Comparison of ENCODE assay signal across 8 mouse cellular contexts in genomic region chr2:74825730-74826430, GRCm38 (mm10). TPM values are rescaled to one million over a fixed set of nuclear protein-coding genes. Genes with fewer than 3 reads are reported as not detected.
DNase-seq lines count a peak whose midpoint lies in the region; ATAC-seq and TF ChIP-seq lines count a peak whose summit lies in the region.

TSS of gene Mtx2 (plus strand) at chr2:74825803.

- H3K4me3 ChIP-seq in C2C12 (ENCODE audit: insufficient read depth, poor library complexity, severe bottlenecking) = peak within 1 kb of the TSS; percentile 90
- H3K4me3 ChIP-seq in heart, embryonic 11.5 days (ENCODE audit: low read depth, low read length) = peak within 1 kb of the TSS; percentile 98
- H3K4me3 ChIP-seq in kidney, postnatal 0 days (replicated peaks; ENCODE audit: low read depth, low read length) = peak within 1 kb of the TSS; percentile 98
- peak within 1 kb of the TSS; percentile 93 for H3K4me3 ChIP-seq in liver, embryonic 13.5 days (replicated peaks)
- H3K4me3 ChIP-seq in stomach, embryonic 16.5 days (replicated peaks; ENCODE audit: low read length) = peak within 1 kb of the TSS; percentile 97

- H3K9me3 ChIP-seq in heart, embryonic 11.5 days (replicated peaks; ENCODE audit: control insufficient read depth, low read length) = no peaks in the 10 kb centered on the region
- H3K9me3 ChIP-seq in kidney, postnatal 0 days (replicated peaks; ENCODE audit: low read length) = no peaks in the 10 kb centered on the region
- no peaks in the 10 kb centered on the region for H3K9me3 ChIP-seq in liver, embryonic 13.5 days (replicated peaks)
- H3K9me3 ChIP-seq in stomach, embryonic 16.5 days (replicated peaks; ENCODE audit: control insufficient read depth, low read length) = no peaks in the 10 kb centered on the region

- H3K27ac ChIP-seq in heart, embryonic 11.5 days (ENCODE audit: low read depth, low read length) = peak within 1 kb of the TSS; percentile 97
- H3K27ac ChIP-seq in kidney, postnatal 0 days = peak within 1 kb of the TSS; percentile 96
- H3K27ac ChIP-seq in liver, embryonic 13.5 days = peak within 1 kb of the TSS; percentile 90
- peak within 1 kb of the TSS; percentile 93 for H3K27ac ChIP-seq in stomach, embryonic 16.5 days (ENCODE audit: low read length)

- peak within 1 kb of the TSS; percentile 99 for H3K9ac ChIP-seq in heart, embryonic 11.5 days (ENCODE audit: low read depth, low read length)
- peak within 1 kb of the TSS; percentile 97 for H3K9ac ChIP-seq in kidney, postnatal 0 days (ENCODE audit: low read depth, low read length)
- H3K9ac ChIP-seq in liver, embryonic 13.5 days = peak within 1 kb of the TSS; percentile 90
- peak within 1 kb of the TSS; percentile 94 for H3K9ac ChIP-seq in stomach, embryonic 16.5 days (ENCODE audit: low read length)

- peaks cover 4% of the 10 kb centered on the region for H3K36me3 ChIP-seq in C2C12 (ENCODE audit: control insufficient read depth, insufficient read depth)
- H3K36me3 ChIP-seq in heart, embryonic 11.5 days (ENCODE audit: control insufficient read depth, insufficient read depth, low read length) = no peaks in the 10 kb centered on the region
- H3K36me3 ChIP-seq in kidney, postnatal 0 days (ENCODE audit: insufficient read depth, low read length) = no peaks in the 10 kb centered on the region
- no peaks in the 10 kb centered on the region for H3K36me3 ChIP-seq in liver, embryonic 13.5 days
- no peaks in the 10 kb centered on the region for H3K36me3 ChIP-seq in stomach, embryonic 16.5 days (ENCODE audit: control insufficient read depth, insufficient read depth, low read length)

- peak within 1 kb of the TSS; percentile 87 for H3ac ChIP-seq in C2C12 (ENCODE audit: control insufficient read depth, insufficient read length, low read depth)

- DNase-seq in brain, adult 2 months (ENCODE audit: low read depth, low spot score) = peak; percentile 93
- DNase-seq in kidney, postnatal 0 days (ENCODE audit: low spot score) = peak; percentile 87
- peak; percentile 70 for DNase-seq in liver, embryonic 13.5 days
- peak; percentile 85 for DNase-seq in neural tube, embryonic 10.5 days (ENCODE audit: extremely low spot score, low spot score)

- H3K4me2 ChIP-seq in heart, embryonic 11.5 days = peak within 1 kb of the TSS; percentile 66
- H3K4me2 ChIP-seq in kidney, postnatal 0 days (ENCODE audit: low read length) = peak within 1 kb of the TSS; percentile 75
- H3K4me2 ChIP-seq in liver, embryonic 13.5 days = peak within 1 kb of the TSS; percentile 79
- H3K4me2 ChIP-seq in stomach, embryonic 16.5 days (ENCODE audit: low read depth, low read length) = peak within 1 kb of the TSS; percentile 67

- peak; percentile 92 for ATAC-seq in erythroblast, adult 5-6 weeks (replicated peaks; ENCODE audit: low FRiP score, poor library complexity, severe bottlenecking)
- ATAC-seq in heart, embryonic 11.5 days (replicated peaks; ENCODE audit: insufficient number of reproducible peaks, low FRiP score, low TSS enrichment) = peak; percentile 84
- peak; percentile 92 for ATAC-seq in kidney, postnatal 0 days (replicated peaks; ENCODE audit: low FRiP score, low read depth)
- peak; percentile 95 for ATAC-seq in liver, embryonic 13.5 days (ENCODE audit: low read depth)
- ATAC-seq in stomach, embryonic 16.5 days (ENCODE audit: insufficient read depth, low FRiP score) = peak; percentile 93

- peaks cover 3% of the 10 kb centered on the region for H3K27me3 ChIP-seq in C2C12 (ENCODE audit: control insufficient read depth, insufficient read depth, insufficient read length)
- H3K27me3 ChIP-seq in heart, embryonic 11.5 days (ENCODE audit: control insufficient read depth, insufficient read depth, low read length) = no peaks in the 10 kb centered on the region
- no peaks in the 10 kb centered on the region for H3K27me3 ChIP-seq in kidney, postnatal 0 days (ENCODE audit: insufficient read depth, low read length)
- no peaks in the 10 kb centered on the region for H3K27me3 ChIP-seq in liver, embryonic 13.5 days
- H3K27me3 ChIP-seq in stomach, embryonic 16.5 days (ENCODE audit: control insufficient read depth, insufficient read depth, low read length) = no peaks in the 10 kb centered on the region

- WGBS in heart, embryonic 11.5 days (ENCODE audit: insufficient replicate concordance) = under 1% methylated on average over 74 of the region's 74 CpGs
- under 1% methylated on average over 67 of the region's 74 CpGs for WGBS in kidney, postnatal 0 days
- under 1% methylated on average over 74 of the region's 74 CpGs for WGBS in liver, embryonic 13.5 days (ENCODE audit: insufficient replicate concordance)
- WGBS in stomach, embryonic 16.5 days = under 1% methylated on average over 74 of the region's 74 CpGs

- H3K79me3 ChIP-seq in C2C12 (ENCODE audit: low read depth) = peaks cover 29% of the 10 kb centered on the region

- no peak for TF ChIP-seq CTCF in C2C12 (IDR thresholded peaks at IDR 0.05; ENCODE audit: control insufficient read depth, insufficient read depth, insufficient read length)
- no peak for TF ChIP-seq CTCF in kidney, postnatal 0 days (IDR thresholded peaks at IDR 0.05; ENCODE audit: low read depth)

- H3K79me2 ChIP-seq in C2C12 (ENCODE audit: control insufficient read depth, insufficient read depth) = peaks cover 47% of the 10 kb centered on the region

- H3K4me1 ChIP-seq in heart, embryonic 11.5 days (ENCODE audit: control insufficient read depth, insufficient read depth, low read length) = no peaks in the 10 kb centered on the region
- H3K4me1 ChIP-seq in kidney, postnatal 0 days (replicated peaks; ENCODE audit: insufficient read depth, low read length) = no peaks in the 10 kb centered on the region
- H3K4me1 ChIP-seq in liver, embryonic 13.5 days (replicated peaks) = peaks cover 9% of the 10 kb centered on the region
- H3K4me1 ChIP-seq in stomach, embryonic 16.5 days (ENCODE audit: control insufficient read depth, insufficient read depth, low read length) = no peaks in the 10 kb centered on the region

TF ChIP-seq in C2C12, 6 proteins besides CTCF, POLR2A, EP300 and RAD21:
- TF ChIP-seq MYOG (IDR thresholded peaks at IDR 0.05; ENCODE audit: control insufficient read depth, extremely low read depth, insufficient read length) (no peak), MAX (IDR thresholded peaks at IDR 0.05) (peak; percentile 88), CEBPB (IDR thresholded peaks at IDR 0.05; ENCODE audit: low read depth) (no peak)

RNA-seq across cellular contexts. Expression of gene Mtx2, which starts in this region (rescaled TPM):
- 30.2 TPM for polyA plus RNA-seq in C2C12 (2012; fragmentation: generic; extraction: Trizol)
- 25.9 and 36.7 TPM in 2 replicates for total RNA-seq in erythroblast, adult 5-6 weeks (2015; ENCODE audit: low replicate concordance)
- 4.6 and 7.7 TPM in 2 replicates for total RNA-seq in erythroblast, adult 5-6 weeks (2017; ENCODE audit: low replicate concordance)
- polyA plus RNA-seq in heart, embryonic 11.5 days (2014; fragmentation: Nextera tagmentation; extraction: Ambion mirVana) = 164 and 166 TPM in 2 replicates
- 152 and 168 TPM in 2 replicates for polyA plus RNA-seq in kidney, postnatal 0 days (2015; fragmentation: Nextera tagmentation; extraction: Ambion mirVana)
- 74.4 and 78.7 TPM in 2 replicates for polyA plus RNA-seq in liver, embryonic 13.5 days (2015; fragmentation: Nextera tagmentation; extraction: Ambion mirVana)
- 86.4 and 93.0 TPM in 2 replicates for polyA plus RNA-seq in stomach, embryonic 16.5 days (2015; fragmentation: Nextera tagmentation; extraction: Ambion mirVana)

Comparison
In these comparisons a context has a peak if more than half of its experiments do, and no peak if none do; other contexts are left out.
1. Peak in every context shown above with its lines: DNase-seq, ATAC-seq, H3K4me3 ChIP-seq and H3K27ac ChIP-seq.